Comparison of ENCODE assay signal across 25 mouse cellular contexts in genomic region chr1:87271596-87271995, GRCm38 (mm10). TPM values are rescaled to one million over a fixed set of nuclear protein-coding genes. Genes with fewer than 3 reads are reported as not detected.
DNase-seq lines count a peak whose midpoint lies in the region; ATAC-seq lines count a peak whose summit lies in the region.
"Had no signal": no experiment of that assay in that cellular context is flagged by ENCODE, and none has a peak within 500 bp of the region (broad histone marks: within the 10 kb centered on the region; RNA-seq: fewer than 3 reads in every experiment).

No protein-coding gene starts in this region.

- no peaks in the 10 kb centered on the region for H3K36me3 ChIP-seq in forebrain, embryonic 10.5 days (replicated peaks)
- H3K36me3 ChIP-seq in forebrain, embryonic 15.5 days: no peaks in the 10 kb centered on the region
- H3K36me3 ChIP-seq in midbrain, embryonic 11.5 days (ENCODE audit: control insufficient read depth, insufficient read depth, low read length): no peaks in the 10 kb centered on the region
- no peaks in the 10 kb centered on the region for H3K36me3 ChIP-seq in midbrain, embryonic 16.5 days (ENCODE audit: control insufficient read depth, insufficient read depth, low read length)
- H3K36me3 ChIP-seq in embryonic facial prominence, embryonic 15.5 days: no peaks in the 10 kb centered on the region
- H3K36me3 ChIP-seq: heart, embryonic 15.5 days; lung, embryonic 15.5 days; neural tube, embryonic 13.5 days had no signal

- no peak for DNase-seq in forebrain, embryonic 10.5 days (ENCODE audit: extremely low spot score, low spot score)
- DNase-seq in midbrain, embryonic 11.5 days (ENCODE audit: low spot score, missing footprints): peak; percentile 82
- DNase-seq in layer of hippocampus, postnatal 14 days (ENCODE audit: low spot score in 2 of 2): no peak
- no peak for DNase-seq in frontal cortex, adult 2 months (ENCODE audit: extremely low spot score in 1 of 2, low spot score in 1 of 2)
- DNase-seq: cerebellum, adult 11 months; cerebellum, postnatal 10 days; kidney, adult 8-10 months; kidney, postnatal 36 days; lung, postnatal 36 days; midbrain, embryonic 14.5 days; retina, postnatal 1 day; right cerebral cortex, postnatal 25 days; spleen, adult 18-20 months; thymus, postnatal 25 days had no signal

- peaks cover 27% of the 10 kb centered on the region for H3K4me1 ChIP-seq in forebrain, embryonic 10.5 days
- H3K4me1 ChIP-seq in forebrain, embryonic 15.5 days: peaks cover 11% of the 10 kb centered on the region
- H3K4me1 ChIP-seq in midbrain, embryonic 11.5 days (ENCODE audit: control insufficient read depth, insufficient read depth, low read length): peaks cover 10% of the 10 kb centered on the region
- H3K4me1 ChIP-seq in midbrain, embryonic 16.5 days (ENCODE audit: control insufficient read depth, insufficient read depth, low read length): no peaks in the 10 kb centered on the region
- peaks cover 23% of the 10 kb centered on the region for H3K4me1 ChIP-seq in embryonic facial prominence, embryonic 15.5 days

- no peak overlapping the region for H3K9ac ChIP-seq in forebrain, embryonic 15.5 days (replicated peaks)
- no peak overlapping the region for H3K9ac ChIP-seq in midbrain, embryonic 11.5 days (ENCODE audit: low read length)
- no peak overlapping the region for H3K9ac ChIP-seq in midbrain, embryonic 16.5 days (ENCODE audit: low read depth, low read length)
- no peak overlapping the region for H3K9ac ChIP-seq in embryonic facial prominence, embryonic 15.5 days
- H3K9ac ChIP-seq: heart, embryonic 15.5 days; hindbrain, embryonic 14.5 days; liver, embryonic 14.5 days; lung, embryonic 15.5 days had no signal

- no peak overlapping the region for H3K4me2 ChIP-seq in forebrain, embryonic 15.5 days (replicated peaks)
- H3K4me2 ChIP-seq in midbrain, embryonic 11.5 days: no peak overlapping the region
- H3K4me2 ChIP-seq in midbrain, embryonic 16.5 days (ENCODE audit: low read length): no peak overlapping the region
- 0 out of 2 replicates have a peak overlapping the region, but pooled peaks have one; percentile 27 for H3K4me2 ChIP-seq in embryonic facial prominence, embryonic 15.5 days (replicated peaks)
- H3K4me2 ChIP-seq: hindbrain, embryonic 14.5 days; neural tube, embryonic 13.5 days had no signal

- H3K27me3 ChIP-seq in forebrain, embryonic 10.5 days (ENCODE audit: poor library complexity, severe bottlenecking): peaks cover 61% of the 10 kb centered on the region
- H3K27me3 ChIP-seq in forebrain, embryonic 15.5 days: peaks cover 7% of the 10 kb centered on the region
- H3K27me3 ChIP-seq in midbrain, embryonic 11.5 days (ENCODE audit: control insufficient read depth, insufficient read depth, low read length): peaks cover 7% of the 10 kb centered on the region
- H3K27me3 ChIP-seq in midbrain, embryonic 16.5 days (ENCODE audit: control insufficient read depth, insufficient read depth, low read depth, low read length): peaks cover 11% of the 10 kb centered on the region
- H3K27me3 ChIP-seq in embryonic facial prominence, embryonic 15.5 days: peaks cover 14% of the 10 kb centered on the region
- H3K27me3 ChIP-seq: Patski had no signal

- 76% methylated on average over 1 of the region's 1 CpGs for WGBS in forebrain, embryonic 10.5 days
- WGBS in forebrain, embryonic 15.5 days: 71% methylated on average over 1 of the region's 1 CpGs
- WGBS in midbrain, embryonic 11.5 days: 50% methylated on average over 1 of the region's 1 CpGs
- 56% methylated on average over 1 of the region's 1 CpGs for WGBS in midbrain, embryonic 16.5 days
- 67% methylated on average over 1 of the region's 1 CpGs for WGBS in embryonic facial prominence, embryonic 15.5 days

- no peaks in the 10 kb centered on the region for H3K9me3 ChIP-seq in forebrain, embryonic 10.5 days
- H3K9me3 ChIP-seq in forebrain, embryonic 15.5 days: no peaks in the 10 kb centered on the region
- H3K9me3 ChIP-seq in midbrain, embryonic 11.5 days (ENCODE audit: control insufficient read depth, low read length): no peaks in the 10 kb centered on the region
- no peaks in the 10 kb centered on the region for H3K9me3 ChIP-seq in midbrain, embryonic 16.5 days (replicated peaks; ENCODE audit: control insufficient read depth, low read length, poor library complexity, severe bottlenecking)
- H3K9me3 ChIP-seq in embryonic facial prominence, embryonic 15.5 days (replicated peaks): no peaks in the 10 kb centered on the region
- H3K9me3 ChIP-seq: heart, embryonic 15.5 days; lung, embryonic 15.5 days; megakaryocyte, embryonic 14.5 days had no signal

- no peak overlapping the region for H3K4me3 ChIP-seq in forebrain, embryonic 10.5 days
- H3K4me3 ChIP-seq in forebrain, embryonic 15.5 days: no peak overlapping the region
- H3K4me3 ChIP-seq in midbrain, embryonic 11.5 days (ENCODE audit: low read depth, low read length): no peak overlapping the region
- no peak overlapping the region for H3K4me3 ChIP-seq in midbrain, embryonic 16.5 days (ENCODE audit: low read depth, low read length)
- no peak overlapping the region for H3K4me3 ChIP-seq in embryonic facial prominence, embryonic 15.5 days (replicated peaks)
- H3K4me3 ChIP-seq: heart, adult 2 months; heart, embryonic 15.5 days; lung, embryonic 15.5 days; neural tube, embryonic 13.5 days had no signal

- ATAC-seq in forebrain, embryonic 15.5 days (replicated peaks): no peak
- ATAC-seq in midbrain, embryonic 11.5 days (ENCODE audit: low FRiP score): no peak
- no peak for ATAC-seq in midbrain, embryonic 16.5 days
- ATAC-seq in embryonic facial prominence, embryonic 15.5 days (ENCODE audit: insufficient number of reproducible peaks, low FRiP score, low TSS enrichment, low read depth): no peak

- 0 out of 2 replicates have a peak overlapping the region, but pooled peaks have one; percentile 69 for H3K27ac ChIP-seq in forebrain, embryonic 10.5 days
- no peak overlapping the region for H3K27ac ChIP-seq in forebrain, embryonic 15.5 days (replicated peaks)
- H3K27ac ChIP-seq in midbrain, embryonic 11.5 days (ENCODE audit: low read depth, low read length): no peak overlapping the region
- H3K27ac ChIP-seq in midbrain, embryonic 16.5 days (ENCODE audit: low read length): no peak overlapping the region
- H3K27ac ChIP-seq in embryonic facial prominence, embryonic 15.5 days (replicated peaks): peak overlapping the region; percentile 78; the same call in 1 of the 2 replicates
- H3K27ac ChIP-seq: hindbrain, embryonic 14.5 days; liver, embryonic 14.5 days; neural tube, embryonic 13.5 days had no signal

RNA-seq across cellular contexts. Expression of gene Efhd1, which starts 7.4 kb away (rescaled TPM):
- polyA plus RNA-seq in forebrain, embryonic 10.5 days (2016; fragmentation: Nextera tagmentation; extraction: Ambion mirVana): 1.6 and 2.5 TPM in 2 replicates
- polyA plus RNA-seq in forebrain, embryonic 15.5 days (2015; fragmentation: Nextera tagmentation; extraction: Ambion mirVana): 0.89 and 0.90 TPM in 2 replicates
- 0.58 and 0.83 TPM in 2 replicates for polyA plus RNA-seq in midbrain, embryonic 11.5 days (2014; fragmentation: Nextera tagmentation; extraction: Ambion mirVana)
- polyA plus RNA-seq in midbrain, embryonic 16.5 days (2015; fragmentation: Nextera tagmentation; extraction: Ambion mirVana): 0.36 and 1.4 TPM in 2 replicates
- polyA plus RNA-seq in embryonic facial prominence, embryonic 15.5 days (2015; fragmentation: Nextera tagmentation; extraction: Ambion mirVana): 2.8 and 3.0 TPM in 2 replicates
- total RNA-seq in layer of hippocampus, postnatal 14 days (2021): 1 to 10 TPM; 5.4 to 6.8 TPM
- polyA plus RNA-seq in frontal cortex, adult 2 months (2012; rRNA removed): 27.6 and 29.0 TPM in 2 replicates
- polyA plus RNA-seq: liver, embryonic 14.5 days had no signal

RNA-seq across cellular contexts. Expression of gene Gigyf2, which starts 55.2 kb away (rescaled TPM):
- polyA plus RNA-seq in forebrain, embryonic 10.5 days (2016; fragmentation: Nextera tagmentation; extraction: Ambion mirVana): 47.4 and 52.6 TPM in 2 replicates
- polyA plus RNA-seq in forebrain, embryonic 15.5 days (2015; fragmentation: Nextera tagmentation; extraction: Ambion mirVana): 69.3 and 71.3 TPM in 2 replicates
- polyA plus RNA-seq in midbrain, embryonic 11.5 days (2014; fragmentation: Nextera tagmentation; extraction: Ambion mirVana): 50.7 and 51.9 TPM in 2 replicates
- polyA plus RNA-seq in midbrain, embryonic 16.5 days (2015; fragmentation: Nextera tagmentation; extraction: Ambion mirVana): 66.4 and 75.4 TPM in 2 replicates
- 56.2 and 56.6 TPM in 2 replicates for polyA plus RNA-seq in embryonic facial prominence, embryonic 15.5 days (2015; fragmentation: Nextera tagmentation; extraction: Ambion mirVana)
- total RNA-seq in layer of hippocampus, postnatal 14 days (2021): 10 to 100 TPM; 83.6 to 85.5 TPM
- polyA plus RNA-seq in frontal cortex, adult 2 months (2012; rRNA removed): 64.0 and 74.3 TPM in 2 replicates

RNA-seq across cellular contexts. Expression of gene Eif4e2, which starts 57.9 kb away (rescaled TPM):
- polyA plus RNA-seq in forebrain, embryonic 10.5 days (2016; fragmentation: Nextera tagmentation; extraction: Ambion mirVana): 162 and 168 TPM in 2 replicates
- 93.5 and 98.5 TPM in 2 replicates for polyA plus RNA-seq in forebrain, embryonic 15.5 days (2015; fragmentation: Nextera tagmentation; extraction: Ambion mirVana)
- 130 and 135 TPM in 2 replicates for polyA plus RNA-seq in midbrain, embryonic 11.5 days (2014; fragmentation: Nextera tagmentation; extraction: Ambion mirVana)
- polyA plus RNA-seq in midbrain, embryonic 16.5 days (2015; fragmentation: Nextera tagmentation; extraction: Ambion mirVana): 86.6 and 92.5 TPM in 2 replicates
- 164 and 167 TPM in 2 replicates for polyA plus RNA-seq in embryonic facial prominence, embryonic 15.5 days (2015; fragmentation: Nextera tagmentation; extraction: Ambion mirVana)
- total RNA-seq in layer of hippocampus, postnatal 14 days (2021): 10 to 100 TPM; 73.0 to 81.0 TPM
- 56.6 and 59.9 TPM in 2 replicates for polyA plus RNA-seq in frontal cortex, adult 2 months (2012; rRNA removed)

Comparison
In these comparisons a context has a peak if more than half of its experiments do, and no peak if none do; other contexts are left out.
1. H3K27ac ChIP-seq: peak in forebrain, embryonic 10.5 days (single experiment) and embryonic facial prominence, embryonic 15.5 days (single experiment); none in forebrain, embryonic 15.5 days (single experiment), midbrain, embryonic 11.5 days (single experiment) and midbrain, embryonic 16.5 days (single experiment).